Mouse (Mus musculus): ENCODE measurements at regions not wholly inside any gene's neighbourhood (a gene's known extent, or its start where the extent isn't known, plus 50 kb on each side); places are given as distances from the start of the nearest gene placed in this dataset.

- no peak for DNase-seq (ENCODE audit: low spot score)
Observed at GRCm38 (mm10) chr1:61318042-61318441, 320.6 kb upstream of the Pard3b start.

DNA sequence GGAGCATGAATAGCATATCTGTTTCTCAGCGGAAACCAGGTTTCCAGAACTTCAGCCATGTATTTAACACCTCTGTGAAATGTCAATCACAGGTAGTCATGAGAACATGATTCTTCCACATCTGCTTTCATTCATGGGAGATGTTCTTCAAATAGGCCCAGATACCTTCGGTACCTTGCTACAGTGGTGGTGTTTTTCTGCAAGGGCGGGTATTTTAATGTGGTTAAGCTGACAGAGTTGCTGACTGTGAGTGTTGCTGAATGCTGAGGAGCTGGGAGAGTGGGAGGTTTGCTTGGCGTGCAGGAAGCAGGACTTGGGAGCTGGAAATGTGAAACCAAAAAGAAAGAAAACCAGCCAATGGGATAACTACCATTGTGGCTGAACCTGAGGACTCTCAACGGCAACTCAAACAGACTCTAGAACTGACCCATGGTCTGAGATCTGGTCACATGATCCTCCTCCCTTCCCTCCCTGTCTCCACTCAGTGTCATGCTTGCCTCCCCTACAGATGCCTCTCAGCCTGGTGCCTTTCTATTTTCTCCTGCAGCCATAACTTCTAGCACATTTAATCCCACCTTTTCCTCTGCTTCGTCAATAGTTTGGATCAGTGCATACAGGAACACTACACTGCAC is 317.0 kb upstream of the Pard3b start:
- no peak for DNase-seq (ENCODE audit: low spot score)

GRCm38 (mm10) chr1:61331456-61331855 is 307.2 kb upstream of the Pard3b start:
- DNase-seq (ENCODE audit: low spot score) = no peak

- no peak for DNase-seq (ENCODE audit: low spot score)
Observed at GRCm38 (mm10) chr1:61331906-61332305, 306.7 kb upstream of the Pard3b start.

DNA sequence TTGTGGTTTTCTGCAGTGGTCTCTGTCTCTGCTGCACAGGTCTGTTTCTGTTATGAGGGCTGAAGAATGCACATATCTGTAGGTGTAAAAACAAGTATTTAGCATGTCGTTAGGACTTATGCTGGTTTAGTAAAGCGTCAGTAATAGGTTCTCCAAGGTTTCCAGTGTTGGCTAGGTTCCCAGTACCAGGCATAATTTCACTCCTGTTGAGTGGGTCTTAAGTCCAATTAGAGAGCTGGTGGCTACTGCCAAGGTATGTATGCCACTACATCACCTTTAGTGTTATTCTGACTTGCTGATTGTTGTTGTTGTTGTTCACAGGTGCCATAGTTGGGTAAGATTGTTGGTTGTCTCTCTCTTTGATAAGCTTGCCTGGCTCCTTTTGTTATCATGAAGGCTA is 302.3 kb upstream of the Pard3b start:
- no peak for DNase-seq (ENCODE audit: low spot score)

GRCm38 (mm10) chr1:61352921-61353320 is 285.7 kb upstream of the Pard3b start:
- DNase-seq (ENCODE audit: low spot score) = no peak

DNA sequence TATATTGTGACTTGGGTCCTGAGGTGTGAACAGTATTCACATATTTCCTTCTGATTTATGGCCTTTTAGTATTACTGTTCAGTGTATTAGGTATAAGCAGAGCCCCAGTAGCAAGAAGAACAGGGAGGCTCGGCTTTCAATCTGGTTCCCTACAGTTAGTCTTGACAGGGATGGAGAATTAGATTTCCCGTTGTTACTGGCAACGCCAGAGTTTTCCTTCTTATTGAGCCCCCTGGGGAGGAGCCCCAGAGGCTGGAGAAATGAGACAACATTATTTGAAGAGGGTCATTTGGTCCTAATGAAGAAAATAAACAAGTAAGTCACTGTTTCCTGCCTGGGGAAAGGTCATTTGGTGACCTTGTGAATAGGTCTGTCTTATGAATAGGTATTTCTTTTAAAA is 285.1 kb upstream of the Pard3b start:
- no peak for DNase-seq (ENCODE audit: low spot score)

DNA sequence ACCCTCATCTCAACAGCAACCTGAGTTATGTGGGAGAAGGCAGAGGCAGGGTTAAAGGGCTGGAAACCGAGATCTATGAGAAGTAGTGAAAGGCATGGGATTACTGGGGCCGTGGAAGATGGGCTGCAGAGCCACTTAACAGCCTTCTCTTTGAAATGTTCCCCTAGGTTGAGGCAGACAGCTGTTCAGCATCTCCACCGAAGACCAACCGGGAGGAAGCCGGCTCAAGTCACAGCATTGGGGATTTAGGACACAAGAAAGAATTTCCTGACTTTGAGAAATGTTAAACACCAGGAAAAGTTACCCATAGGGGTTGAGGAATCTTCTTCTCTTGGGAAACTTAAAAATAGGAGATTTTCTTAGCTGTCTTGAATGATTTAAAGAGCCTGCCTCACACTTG is 283.4 kb upstream of the Pard3b start:
- no peak for DNase-seq (ENCODE audit: low spot score)

GRCm38 (mm10) chr1:61359011-61359930 is 279.4 kb upstream of the Pard3b start:
- DNase-seq (ENCODE audit: low spot score) = no peak

GRCm38 (mm10) chr1:61372581-61372980 is 266.0 kb upstream of the Pard3b start:
- peak; percentile 15 for DNase-seq (ENCODE audit: low spot score)

GRCm38 (mm10) chr1:61373661-61374491 is 264.7 kb upstream of the Pard3b start:
- peak; percentile 8 for DNase-seq (ENCODE audit: low spot score)

- DNase-seq (ENCODE audit: low spot score) = peak; percentile 33
Observed at GRCm38 (mm10) chr1:61376417-61376816, 262.2 kb upstream of the Pard3b start.

- peak; percentile 62 for DNase-seq (ENCODE audit: low spot score)
Observed at GRCm38 (mm10) chr1:61377070-61377469, 261.6 kb upstream of the Pard3b start.

- DNase-seq (ENCODE audit: low spot score) = no peak
Observed at GRCm38 (mm10) chr1:61378240-61378639, 260.4 kb upstream of the Pard3b start.

- no peak for DNase-seq (ENCODE audit: low spot score)
Observed at GRCm38 (mm10) chr1:61379771-61380517, 258.7 kb upstream of the Pard3b start.

DNA sequence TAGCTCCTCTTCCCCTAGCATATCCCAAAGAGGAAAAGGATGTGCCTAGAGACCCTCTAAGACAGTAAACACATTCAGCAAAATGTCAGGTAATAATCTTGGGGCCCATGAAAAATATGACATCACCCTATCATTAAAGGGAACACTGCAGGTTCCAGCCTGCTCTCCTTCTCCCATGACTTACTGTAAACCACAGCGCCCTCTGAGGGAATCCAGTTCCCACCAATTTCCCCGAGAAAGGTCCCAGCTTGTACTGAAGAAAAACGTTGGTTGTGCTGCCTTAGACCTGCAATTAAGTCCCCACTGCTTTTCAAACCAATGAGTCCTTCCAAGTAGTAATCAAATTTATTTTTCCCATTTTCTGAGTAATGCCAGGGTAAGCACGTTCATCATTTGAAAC is 251.0 kb upstream of the Pard3b start:
- no peak for DNase-seq (ENCODE audit: low spot score)

DNA sequence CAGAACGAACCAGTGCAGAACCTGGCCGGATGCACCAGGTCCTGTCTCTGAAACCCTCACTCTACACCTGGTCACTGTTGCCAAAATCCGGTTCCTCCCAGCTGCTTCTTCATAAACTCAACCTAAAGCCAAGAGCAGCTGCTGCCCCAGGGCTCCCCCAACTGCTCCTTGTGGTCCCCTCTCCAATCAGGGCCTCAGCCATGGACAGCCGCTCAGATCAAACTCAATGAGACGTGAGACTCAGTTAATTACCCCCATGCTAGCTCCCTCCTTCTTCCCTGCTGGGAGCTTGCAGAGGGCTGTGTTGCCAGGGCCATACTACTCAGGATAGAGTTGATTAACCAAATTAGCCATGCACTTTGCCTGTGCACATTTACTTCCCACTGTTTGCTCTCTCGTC is 240.8 kb upstream of the Pard3b start:
- DNase-seq (ENCODE audit: low spot score) = no peak

DNA sequence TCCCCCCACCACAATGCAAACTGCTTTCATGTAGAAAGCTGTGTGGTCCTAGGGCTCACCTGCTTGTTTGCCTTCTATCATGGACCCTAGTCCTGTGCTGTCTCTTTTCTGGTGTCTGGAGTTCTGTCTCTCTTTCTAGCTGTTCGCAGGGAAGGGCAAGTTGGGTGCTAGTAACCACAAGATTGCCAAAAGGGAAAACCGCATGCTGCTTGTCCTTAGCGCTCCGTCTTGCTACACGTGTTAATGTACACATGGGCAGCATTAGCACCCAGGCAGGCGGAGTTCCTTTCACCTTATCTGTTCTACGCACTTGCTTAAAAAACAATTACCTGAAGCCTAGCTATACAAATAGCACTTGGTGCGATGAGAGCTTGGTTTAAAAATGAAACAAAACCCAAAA is 236.3 kb upstream of the Pard3b start:
- DNase-seq (ENCODE audit: low spot score) = no peak

DNA sequence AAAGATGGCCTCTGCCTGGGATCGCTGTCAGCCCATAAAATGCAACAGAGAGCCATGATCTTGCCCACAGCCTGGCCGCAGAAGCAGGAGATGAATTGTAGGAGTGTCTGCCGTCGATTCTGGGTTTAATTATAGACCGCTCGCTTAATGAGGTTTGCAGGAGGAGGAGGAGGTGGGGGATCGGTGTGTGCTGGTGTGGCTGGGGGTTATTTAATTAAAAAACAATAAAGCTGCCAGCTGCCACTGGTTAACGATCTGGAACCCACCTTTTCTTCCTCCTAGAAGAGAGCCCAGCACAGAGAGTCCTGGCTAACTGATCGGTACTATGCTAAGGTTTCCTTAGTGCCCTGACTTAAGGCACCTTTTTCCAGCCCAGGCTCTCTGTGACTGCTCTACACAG is 231.4 kb upstream of the Pard3b start:
- DNase-seq (ENCODE audit: low spot score) = no peak

DNA sequence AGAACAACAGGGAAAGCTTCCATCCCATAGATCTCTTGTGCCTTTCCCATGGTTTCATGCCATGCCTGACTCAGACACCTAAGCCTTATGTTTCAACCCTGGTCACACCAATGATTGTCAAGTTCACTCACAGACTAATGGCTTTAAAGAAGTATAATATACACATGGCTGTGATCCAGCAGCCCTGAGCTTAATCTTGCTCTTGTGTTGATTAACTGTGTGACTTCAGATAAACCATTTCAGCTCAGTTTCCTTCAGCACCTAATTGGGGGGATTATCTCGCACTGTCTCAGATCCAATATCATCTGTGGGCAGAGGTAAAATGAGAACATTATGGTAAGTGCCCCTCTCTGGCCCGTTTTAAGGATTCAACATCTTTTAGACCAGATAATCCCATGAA is 223.9 kb upstream of the Pard3b start:
- no peak for DNase-seq (ENCODE audit: low spot score)

DNA sequence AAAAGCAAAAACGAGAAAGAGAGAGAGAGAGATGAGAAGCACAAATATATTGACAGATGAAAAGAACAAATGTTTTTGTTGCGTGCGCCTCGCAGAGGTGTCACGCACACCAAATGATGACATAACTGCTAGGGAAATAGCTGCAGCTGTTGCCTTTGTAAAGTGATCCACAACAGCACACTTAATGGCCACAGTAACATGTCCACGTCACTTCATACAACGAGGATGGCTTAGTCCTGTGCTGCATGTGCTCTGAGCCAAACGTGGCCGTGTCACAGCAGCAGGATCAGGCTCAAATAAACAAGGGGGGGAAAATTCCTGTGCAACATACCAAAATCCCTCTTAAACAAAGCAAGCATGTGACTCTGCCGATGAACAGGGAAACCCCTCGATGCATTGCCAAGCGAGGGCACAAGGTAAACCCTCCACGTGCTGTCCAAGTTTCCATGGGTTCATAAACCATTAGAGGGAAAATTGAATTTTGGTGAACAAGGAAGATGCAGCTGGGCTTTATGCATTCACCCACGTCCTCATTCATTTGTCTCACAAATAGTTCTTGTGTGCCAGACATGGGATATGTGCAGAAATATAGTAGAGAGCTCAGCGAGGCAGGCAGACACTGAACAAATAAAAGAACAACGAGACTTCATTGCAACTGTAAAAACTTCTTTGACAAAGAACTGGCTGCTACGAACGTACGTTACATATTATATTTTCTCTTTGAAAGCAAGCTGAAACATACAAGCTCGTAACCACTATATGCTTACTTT is 223.0 kb upstream of the Pard3b start:
- no peak for DNase-seq (ENCODE audit: low spot score)
